Mouse (Mus musculus): ENCODE measurements at regions not wholly inside any gene's neighbourhood (a gene's known extent, or its start where the extent isn't known, plus 50 kb on each side); places are given as distances from the start of the nearest gene placed in this dataset.
"Not testable (repeated sequence)": the region's sequence is repeated elsewhere in the genome, so short reads cannot be mapped to it uniquely, and the experiment has no call there.

- DNase-seq (ENCODE audit: low spot score), result no peak
Measured at GRCm38 (mm10) chr15:37101419-37101818, 93.8 kb upstream of the Zfp706 start.

GRCm38 (mm10) chr15:37100767-37101288, 93.3 kb upstream of the Zfp706 start:
- no peak for DNase-seq (ENCODE audit: low spot score)

- peak; percentile 59 for DNase-seq (ENCODE audit: low spot score)
Measured at GRCm38 (mm10) chr15:37099927-37100766, 92.6 kb upstream of the Zfp706 start.

GRCm38 (mm10) chr15:37099176-37099575, 91.6 kb upstream of the Zfp706 start:
- no peak for DNase-seq (ENCODE audit: low spot score)

GRCm38 (mm10) chr15:37097426-37097825, 89.9 kb upstream of the Zfp706 start:
- no peak for DNase-seq (ENCODE audit: low spot score)

- DNase-seq (ENCODE audit: low spot score), result not testable (repeated sequence)
Measured at GRCm38 (mm10) chr15:37091171-37091570, 83.6 kb upstream of the Zfp706 start.

GRCm38 (mm10) chr15:37083726-37084125, 76.2 kb upstream of the Zfp706 start:
- DNase-seq (ENCODE audit: low spot score), result no peak

- DNase-seq (ENCODE audit: low spot score), result no peak
Measured at GRCm38 (mm10) chr15:37081836-37082235, 74.3 kb upstream of the Zfp706 start.

GRCm38 (mm10) chr15:37080931-37081330, 73.4 kb upstream of the Zfp706 start:
- no peak for DNase-seq (ENCODE audit: low spot score)

- no peak for DNase-seq (ENCODE audit: low spot score)
Measured at GRCm38 (mm10) chr15:37080395-37080794, 72.8 kb upstream of the Zfp706 start.

GRCm38 (mm10) chr15:37074207-37074606, 66.6 kb upstream of the Zfp706 start:
- DNase-seq (ENCODE audit: low spot score), result not testable (repeated sequence)

GRCm38 (mm10) chr15:37072202-37072862, 64.8 kb upstream of the Zfp706 start:
- no peak for DNase-seq (ENCODE audit: low spot score)

- DNase-seq (ENCODE audit: low spot score), result no peak
Measured at GRCm38 (mm10) chr15:37070188-37070587, 62.6 kb upstream of the Zfp706 start.

GRCm38 (mm10) chr15:37067326-37067725, 59.8 kb upstream of the Zfp706 start:
- no peak for DNase-seq (ENCODE audit: low spot score)

GRCm38 (mm10) chr15:37065926-37066550, 58.5 kb upstream of the Zfp706 start:
- no peak for DNase-seq (ENCODE audit: low spot score)

- no peak for DNase-seq (ENCODE audit: low spot score)
Measured at GRCm38 (mm10) chr15:37065408-37065807, 57.8 kb upstream of the Zfp706 start.

GRCm38 (mm10) chr15:37063781-37064383, 56.3 kb upstream of the Zfp706 start:
- DNase-seq (ENCODE audit: low spot score), result no peak

GRCm38 (mm10) chr15:37062585-37062984, 55.0 kb upstream of the Zfp706 start:
- no peak for DNase-seq (ENCODE audit: low spot score)

GRCm38 (mm10) chr15:37061501-37061900, 53.9 kb upstream of the Zfp706 start:
- DNase-seq (ENCODE audit: low spot score), result no peak

GRCm38 (mm10) chr15:37060831-37061230, 53.3 kb upstream of the Zfp706 start:
- DNase-seq (ENCODE audit: low spot score), result no peak

Measured in urinary bladder, postnatal 14 days (tissue).